Mouse (Mus musculus): ENCODE results near the gene 4930470P17Rik.

The 4930470P17Rik gene

DNA sequence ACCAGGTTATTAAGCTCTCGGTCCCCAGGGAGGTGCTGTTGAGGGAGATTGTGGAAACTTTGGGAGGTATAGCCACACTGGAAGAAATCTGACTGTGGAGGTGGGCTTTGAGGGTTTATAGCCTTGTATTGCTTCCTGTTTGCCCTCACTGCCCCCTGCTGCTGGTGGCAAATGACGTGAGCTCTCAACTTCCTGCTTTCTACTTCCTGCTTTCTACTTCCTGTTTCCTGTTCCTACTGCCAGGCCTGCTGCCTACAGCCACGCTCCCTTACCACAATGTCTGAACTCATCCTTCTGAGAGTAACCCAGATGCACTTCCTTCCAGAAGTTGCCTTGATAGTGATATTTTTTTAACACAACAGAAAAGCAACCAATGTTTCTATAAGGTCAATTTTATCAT, 24.3 kb downstream of the 4930470P17Rik start:
- no peak for DNase-seq

DNA sequence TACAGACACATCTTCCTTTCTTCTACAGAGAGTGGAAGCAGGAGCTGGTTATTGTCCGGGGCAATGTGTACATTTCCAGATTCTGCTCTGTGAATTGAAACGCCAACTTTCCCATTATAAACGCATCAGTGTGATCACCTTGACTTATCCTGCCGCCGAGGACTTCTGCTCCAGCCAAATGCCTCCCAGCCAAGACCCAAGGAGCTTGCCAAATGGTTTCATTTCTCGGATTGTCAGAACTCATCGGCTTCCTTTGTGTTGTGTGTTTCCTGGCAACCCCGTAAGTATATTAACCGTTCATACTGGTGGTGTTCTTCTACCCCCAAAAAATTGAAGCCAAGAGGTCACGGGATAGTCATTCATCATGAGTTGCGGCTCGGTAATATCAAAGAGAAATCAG, 25.7 kb downstream of the 4930470P17Rik start:
- no peak for DNase-seq

DNA sequence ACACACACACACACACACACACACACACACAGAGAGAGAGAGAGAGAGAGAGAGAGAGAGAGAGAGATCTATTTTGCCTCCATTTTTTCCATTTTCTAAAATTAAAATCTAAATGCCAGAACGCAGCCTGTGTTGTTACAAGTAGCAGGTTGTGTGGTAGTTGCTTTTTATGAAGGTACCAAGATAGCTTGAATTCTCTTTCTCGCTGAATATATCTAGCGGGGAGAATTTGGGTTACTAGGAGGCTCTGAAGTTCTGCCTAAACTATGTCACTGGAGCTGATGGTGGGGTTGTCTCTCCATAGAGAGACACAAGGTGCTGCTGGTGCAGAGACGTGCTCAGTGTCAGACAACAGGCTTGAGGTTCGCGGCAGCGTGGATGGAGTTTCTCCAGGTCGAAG, 36.8 kb downstream of the 4930470P17Rik start:
- no peak for DNase-seq

DNA sequence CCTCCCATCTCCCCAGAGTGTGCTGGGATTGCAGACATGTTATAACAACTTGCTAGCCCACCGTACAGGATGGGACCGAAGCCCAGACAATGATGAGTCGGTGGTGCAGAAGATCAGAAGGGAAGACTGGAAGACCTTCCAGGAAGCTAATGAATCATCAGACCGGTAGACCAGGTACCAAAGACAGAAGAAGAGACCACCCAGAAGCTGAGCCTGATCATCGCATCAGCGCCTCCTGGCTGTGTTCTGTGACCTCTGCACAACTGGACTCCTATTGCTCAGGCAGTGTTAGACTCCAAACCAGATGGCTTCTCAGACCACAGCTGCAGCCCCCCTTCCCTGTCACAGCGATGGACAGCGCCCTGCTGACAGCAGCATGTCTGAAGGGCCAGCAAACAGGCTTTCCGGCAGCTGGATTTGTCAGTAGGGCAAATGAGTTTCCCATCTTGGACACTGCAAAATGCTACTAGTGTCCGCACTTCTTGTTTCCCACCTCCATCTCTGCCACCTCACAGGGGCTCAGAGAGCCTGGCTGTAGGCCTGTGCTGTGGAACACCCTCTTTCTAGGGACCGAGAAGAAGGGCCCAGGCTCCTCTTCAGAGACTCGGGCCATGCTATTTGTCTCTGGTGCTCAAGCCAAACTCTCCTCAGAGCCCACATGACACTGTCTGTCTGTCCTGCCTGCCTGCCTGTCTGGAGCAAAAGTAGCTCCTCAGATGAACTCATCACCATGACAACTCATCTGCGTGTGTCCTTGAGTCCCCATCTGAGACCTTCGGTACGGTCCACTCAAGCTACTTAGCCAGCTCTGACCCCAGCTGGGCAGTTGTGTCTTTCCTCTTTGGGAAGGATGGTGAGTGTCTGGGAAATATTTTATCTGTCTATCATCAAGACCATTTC, 37.6 kb downstream of the 4930470P17Rik start:
- no peak for DNase-seq

DNA sequence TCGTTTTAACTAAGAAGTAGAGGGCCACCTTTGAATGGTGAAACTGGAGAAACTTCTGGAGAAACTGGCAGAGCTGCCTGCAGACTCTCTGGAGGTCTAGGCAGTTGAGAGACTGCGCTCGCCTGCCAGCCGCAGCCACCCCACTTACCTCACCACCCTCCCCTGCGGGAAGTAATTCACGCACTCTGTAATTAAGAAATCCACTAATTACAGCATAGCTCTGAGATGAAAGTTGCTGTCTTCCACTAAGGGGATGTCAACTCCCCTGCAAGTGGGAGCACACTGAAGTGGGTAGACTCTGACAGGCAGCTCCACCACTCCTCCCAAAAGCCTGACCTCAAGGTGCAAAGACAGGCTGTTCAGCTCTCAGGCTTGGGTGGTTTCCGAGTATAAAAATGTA, 49.7 kb downstream of the 4930470P17Rik start:
- no peak for DNase-seq

DNA sequence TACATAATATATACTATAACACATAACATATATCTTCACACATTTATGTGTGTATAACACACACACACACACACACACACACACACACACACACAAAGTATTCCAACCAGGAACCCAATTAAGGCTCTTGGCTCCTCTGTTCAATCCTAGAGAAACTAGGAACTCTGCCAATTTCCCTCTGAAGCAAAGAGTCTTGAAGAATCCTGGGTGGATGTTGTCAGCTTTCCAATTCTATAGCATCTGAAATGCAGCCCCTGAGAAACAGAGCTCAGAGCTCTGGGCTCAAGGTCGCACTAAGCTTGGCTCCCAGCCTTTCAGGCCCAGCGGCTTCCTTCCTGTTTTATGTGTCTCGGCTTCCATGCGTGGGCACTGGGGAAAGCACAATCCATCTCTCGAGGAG, 51.6 kb downstream of the 4930470P17Rik start:
- DNase-seq: no peak

DNA sequence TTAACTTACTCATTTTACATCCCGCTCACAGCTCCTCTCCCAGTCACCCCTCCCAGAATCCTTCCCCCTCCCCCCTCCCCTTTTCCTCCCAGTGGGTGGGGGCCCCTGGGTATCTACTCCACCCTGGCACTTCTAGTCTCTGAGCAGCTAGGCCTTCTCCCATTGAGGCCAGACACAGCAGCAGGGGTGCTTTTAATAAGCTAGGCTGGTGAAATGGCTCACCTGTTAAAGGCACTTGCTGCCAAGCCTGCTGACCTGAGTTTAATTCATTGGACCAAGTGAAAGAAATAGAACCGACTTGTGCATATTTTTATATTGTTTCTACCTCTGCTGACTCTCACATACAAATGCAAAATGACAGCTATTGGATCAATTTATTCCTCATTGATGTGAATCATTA, 52.7 kb downstream of the 4930470P17Rik start:
- no peak for DNase-seq

DNA sequence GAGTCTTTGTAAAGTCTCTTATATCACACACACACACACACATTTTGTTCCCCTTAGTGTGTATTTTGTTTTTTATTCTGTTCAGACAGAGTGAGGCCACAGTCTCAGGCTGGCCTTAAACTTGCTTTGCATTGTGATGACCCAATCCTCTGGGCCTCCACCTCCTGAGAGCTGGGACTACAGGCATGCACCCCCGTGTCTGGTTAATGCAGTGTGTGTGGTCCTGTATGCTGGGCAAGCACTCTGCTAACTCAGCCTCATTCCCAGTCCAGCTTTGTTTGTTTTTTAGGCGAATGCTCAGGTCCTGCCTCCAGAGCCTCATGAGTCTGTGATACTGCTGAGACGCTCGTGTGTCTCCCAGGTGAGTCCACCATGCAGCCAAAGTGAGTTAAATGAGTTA, 53.8 kb downstream of the 4930470P17Rik start:
- no peak for DNase-seq

DNA sequence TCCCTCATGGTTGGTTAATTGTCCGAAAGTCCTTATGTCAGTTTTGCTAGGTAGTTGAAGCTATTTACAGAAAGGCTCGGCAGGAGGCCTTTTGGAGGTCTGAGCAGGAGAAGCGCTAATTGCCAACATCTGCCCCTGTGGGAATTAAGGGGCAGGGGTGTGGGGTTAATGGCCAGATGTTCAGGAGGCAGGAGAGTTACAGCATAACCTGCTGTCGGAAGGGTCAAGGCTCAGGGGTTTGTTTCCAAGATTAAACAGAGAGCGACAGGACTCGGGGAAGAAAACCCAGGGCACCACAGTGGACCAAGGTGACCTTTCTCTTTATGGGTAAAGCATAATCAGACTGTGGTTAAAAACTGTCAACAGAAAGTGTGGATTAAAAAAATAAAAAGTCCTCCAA, 54.3 kb downstream of the 4930470P17Rik start:
- no peak for DNase-seq

DNA sequence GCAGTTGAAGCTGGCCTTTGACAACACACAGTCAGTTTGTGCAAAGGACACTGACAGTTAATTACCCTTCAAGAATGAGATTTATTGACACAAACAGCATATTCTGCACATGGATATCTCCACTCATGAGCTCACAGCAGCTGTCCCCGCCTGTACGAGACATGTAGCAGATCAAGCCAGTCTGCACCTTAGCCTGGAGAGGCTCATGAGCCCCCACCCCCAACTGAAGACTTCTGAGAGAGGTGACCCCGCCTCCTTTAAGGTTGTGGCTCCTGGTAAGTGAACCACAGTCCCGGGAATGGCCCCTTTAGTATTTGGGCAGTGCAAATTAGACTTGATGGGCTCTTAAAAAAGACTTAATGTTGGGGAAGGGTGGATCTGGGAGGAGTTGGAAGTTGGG, 56.1 kb downstream of the 4930470P17Rik start:
- no peak for DNase-seq

DNA sequence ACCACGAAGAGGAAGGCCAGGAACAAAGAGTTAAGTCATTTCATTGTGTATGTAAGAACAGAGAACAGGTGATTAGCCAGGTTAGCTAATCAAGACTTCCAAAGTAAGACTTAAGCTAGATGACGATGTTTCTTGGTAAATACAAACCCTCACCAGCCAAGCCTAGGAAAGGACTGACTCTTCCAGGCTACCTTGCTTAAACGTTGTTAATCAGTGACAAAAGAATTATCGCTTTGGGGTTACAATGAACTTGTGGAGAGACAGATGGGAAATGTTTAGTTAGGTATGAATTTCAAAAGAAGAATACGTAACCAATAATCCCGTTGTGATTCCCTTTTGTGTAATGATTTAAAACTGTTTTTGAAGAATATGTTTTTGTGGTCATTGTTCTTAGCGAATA, 56.9 kb downstream of the 4930470P17Rik start:
- no peak for DNase-seq

DNA sequence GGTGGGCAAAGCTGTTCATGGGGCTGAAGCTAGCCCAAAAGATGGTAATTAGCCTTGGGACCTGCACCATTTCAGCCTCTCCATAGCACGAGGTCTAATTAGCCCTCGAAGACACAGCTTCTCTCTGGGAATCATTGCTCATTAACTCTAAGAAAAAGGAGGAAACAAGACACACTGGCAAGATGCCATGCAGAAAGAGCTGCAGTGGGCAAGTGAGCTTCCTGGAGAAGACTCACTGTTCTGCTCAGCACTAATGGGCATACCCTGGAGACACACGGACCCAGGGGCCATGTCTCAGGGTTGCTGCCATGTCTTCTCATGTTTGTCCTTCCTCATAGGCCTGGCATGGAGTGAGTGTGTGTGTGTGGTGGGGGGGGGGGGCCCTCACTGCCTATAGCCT, 57.7 kb downstream of the 4930470P17Rik start:
- no peak for DNase-seq

DNA sequence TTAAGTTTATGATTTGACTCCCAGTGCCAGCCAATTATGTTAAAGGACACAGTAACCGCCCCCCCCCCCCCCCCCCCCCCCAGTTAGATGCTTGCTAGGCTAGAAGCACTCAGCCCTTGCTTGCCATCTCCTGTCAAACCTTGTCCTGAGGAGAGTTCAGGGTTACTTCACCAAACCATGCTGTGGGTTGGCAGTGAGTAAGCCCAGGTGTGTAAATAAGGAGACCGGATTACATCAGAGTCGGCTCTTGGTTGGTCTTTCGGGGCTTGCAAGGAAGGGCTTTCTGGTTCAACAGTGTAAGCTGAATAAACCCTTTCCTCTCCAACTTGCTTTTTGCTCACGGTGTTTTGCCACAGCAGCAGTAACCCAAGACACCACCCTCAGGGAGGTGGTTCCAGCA, 58.2 kb downstream of the 4930470P17Rik start:
- DNase-seq: no peak

DNA sequence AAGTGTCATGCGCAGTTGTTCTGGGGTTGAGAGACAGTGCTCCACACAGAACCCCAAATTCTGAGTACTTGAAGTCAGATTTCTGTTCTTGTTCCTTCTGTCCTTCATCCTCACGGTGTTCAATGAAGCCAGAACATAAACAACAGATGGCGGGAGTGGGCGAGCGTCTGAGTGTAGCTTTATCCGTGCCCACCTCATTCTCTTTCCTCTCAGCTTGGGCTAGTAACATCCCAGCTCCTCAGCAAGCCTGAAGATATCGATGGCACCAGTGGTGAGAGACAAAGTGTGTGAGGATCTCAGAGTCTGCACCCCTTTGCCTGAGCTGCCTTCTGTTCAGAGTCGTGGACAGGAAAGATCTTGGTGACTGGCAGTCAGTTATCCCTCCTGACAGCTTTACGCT, 62.6 kb downstream of the 4930470P17Rik start:
- DNase-seq: no peak

DNA sequence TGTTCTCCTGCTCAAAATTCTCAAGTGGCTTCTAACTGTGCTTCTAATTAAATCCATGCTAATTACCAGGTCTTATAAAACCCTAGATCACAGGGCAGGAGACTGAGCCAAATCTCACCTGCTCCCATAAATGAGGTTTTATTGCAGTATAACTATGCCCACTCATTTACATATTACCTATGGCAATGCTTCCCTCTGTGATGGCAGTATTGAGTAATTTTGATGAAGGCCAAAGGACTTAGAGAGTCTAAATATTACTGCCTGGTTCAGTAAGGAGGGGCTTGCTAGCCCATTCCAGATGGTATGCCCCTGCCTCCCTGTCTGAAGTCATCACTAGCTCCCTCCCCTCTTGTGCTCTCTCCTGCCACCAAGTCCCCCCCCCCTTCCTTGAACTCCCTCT, 66.0 kb downstream of the 4930470P17Rik start:
- DNase-seq: no peak

DNA sequence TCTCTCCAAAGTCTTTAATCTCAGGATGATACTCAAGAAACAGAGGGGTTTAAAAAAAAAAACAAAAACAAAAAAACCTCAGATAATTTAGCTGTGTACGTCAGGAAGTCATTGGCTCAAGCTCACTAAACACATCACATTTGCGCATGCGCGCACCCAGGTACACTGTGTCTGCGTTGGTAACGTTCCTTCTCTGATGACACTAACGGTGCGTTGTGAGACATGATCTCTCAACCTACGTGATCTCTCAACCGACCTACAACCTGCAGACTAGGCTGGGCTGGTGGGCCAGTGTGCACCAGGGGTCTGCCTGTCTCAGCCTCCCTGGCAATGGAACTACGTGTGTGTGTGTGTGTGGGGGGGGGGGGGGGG, 67.0 kb downstream of the 4930470P17Rik start:
- no peak for DNase-seq

DNA sequence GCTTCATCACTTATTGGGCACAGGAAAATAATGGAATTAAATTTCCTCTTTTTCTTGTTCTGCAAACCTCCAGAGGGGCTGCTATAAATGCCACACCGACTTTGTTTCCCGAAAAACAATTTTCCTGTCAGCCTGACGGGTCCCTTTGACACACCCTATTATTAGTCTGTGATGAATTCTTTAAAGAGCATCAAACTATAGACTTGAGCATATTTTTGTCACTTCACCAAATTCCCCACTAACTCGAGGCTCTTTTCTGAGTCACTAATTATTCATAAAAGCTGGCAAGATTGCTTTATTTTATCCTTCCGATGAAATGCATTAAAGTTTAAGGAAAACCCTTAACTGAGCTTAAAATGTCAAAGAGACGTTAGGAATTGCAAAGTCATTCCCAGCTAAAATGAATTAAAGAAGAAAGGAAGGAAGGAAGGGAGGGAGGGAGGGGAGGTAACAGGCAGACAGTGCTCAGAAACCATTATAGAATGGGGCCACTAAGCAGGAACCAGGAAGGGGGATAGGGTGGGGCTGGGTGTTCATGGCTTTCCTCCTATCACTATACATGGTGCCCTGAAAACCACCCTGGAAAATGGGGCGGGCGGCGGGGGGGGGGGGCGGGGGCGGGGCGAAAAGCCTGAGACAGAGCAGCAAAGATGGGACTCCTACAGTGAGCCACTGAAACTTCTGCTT, 67.6 kb downstream of the 4930470P17Rik start:
- no peak for DNase-seq

DNA sequence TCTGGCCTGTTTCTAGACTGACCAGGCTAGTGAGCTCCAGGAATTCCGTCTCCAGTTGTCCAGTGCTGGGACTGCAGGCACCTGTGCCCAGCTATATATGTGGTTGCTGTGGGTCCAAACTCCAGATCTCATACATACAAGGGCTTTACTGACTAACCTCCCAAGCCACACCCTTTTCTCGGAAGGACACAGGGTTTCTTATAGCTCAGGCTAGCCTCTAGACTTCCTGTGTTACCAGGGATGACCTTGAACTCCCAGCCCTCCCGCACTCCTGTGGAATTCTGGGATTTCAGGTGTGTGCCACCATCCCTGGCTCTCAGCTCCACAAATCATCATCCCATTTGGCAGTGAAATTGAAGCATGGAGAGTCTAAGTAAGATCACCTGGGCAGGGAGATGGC, 71.6 kb downstream of the 4930470P17Rik start:
- DNase-seq: no peak

DNA sequence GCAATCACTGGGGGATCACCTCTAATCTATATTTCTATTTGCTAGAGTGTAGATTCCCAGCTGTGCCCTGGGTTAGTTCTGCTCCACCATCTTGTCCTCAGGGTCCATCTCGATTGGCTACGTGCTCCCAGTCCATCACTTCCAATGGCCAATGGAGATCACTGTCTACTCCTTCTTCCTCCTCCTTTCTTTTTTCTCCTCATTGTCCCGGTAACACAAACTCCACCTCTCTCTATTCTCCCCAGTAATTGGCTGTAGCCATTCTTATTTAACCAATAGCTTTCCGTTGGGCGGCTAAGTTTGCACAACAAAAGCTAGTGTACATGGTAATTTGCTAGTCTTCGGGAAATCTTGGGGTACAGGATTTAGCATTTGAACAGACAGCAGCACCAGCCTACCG, 72.1 kb downstream of the 4930470P17Rik start:
- no peak for DNase-seq

Data from cerebellum, postnatal 36 days (tissue).